Mouse (Mus musculus) liver, adult 2 months (tissue): Measurements from ENCODE around the gene Lekr1. TPM values are rescaled to one million over a fixed set of nuclear protein-coding genes. Genes with fewer than 3 reads are reported as not detected.

Experiments
- DNase-seq: peaks from one replicate; pipeline ENCODE4 v3.0.0-alpha.2; 2011; ENCODE audit warnings: low read depth, low spot score; ENCODE audit errors: extremely low read depth
- H3K27ac ChIP-seq: fragments of 200-500 bp; replicated peaks from 2 replicates; pipeline ENCODE4 v1.5.1; 2012; ENCODE audit warnings: low read depth, mild to moderate bottlenecking, control low read depth, inconsistent platforms, low read length; ENCODE audit not compliant: insufficient read depth
- H3K27me3 ChIP-seq: fragments of 200-500 bp; 2 replicates; pipeline ENCODE4 v1.6.1; 2012; ENCODE audit warnings: mild to moderate bottlenecking, moderate library complexity, low read length, inconsistent platforms; ENCODE audit not compliant: control insufficient read depth, insufficient read depth
- H3K36me3 ChIP-seq: fragments of 200-500 bp; 2 replicates; pipeline ENCODE4 v1.6.1; 2012; ENCODE audit warnings: low read length, inconsistent platforms; ENCODE audit not compliant: control insufficient read depth, insufficient read depth
- H3K4me1 ChIP-seq: fragments of 200-500 bp; 2 replicates; pipeline ENCODE4 v1.6.1; 2011; ENCODE audit warnings: low read length; ENCODE audit not compliant: control insufficient read depth, insufficient read depth
- H3K4me3 ChIP-seq: fragments of 200-500 bp; 2 replicates; pipeline ENCODE4 v1.5.1; 2011; ENCODE audit warnings: low read depth, mild to moderate bottlenecking, control low read depth, low read length, moderate library complexity; ENCODE audit not compliant: insufficient read depth
- H3K79me2 ChIP-seq: fragments of 200-500 bp; 2 replicates; pipeline ENCODE4 v1.6.1; 2012; ENCODE audit warnings: inconsistent platforms, mild to moderate bottlenecking, low read length, moderate library complexity; ENCODE audit not compliant: control insufficient read depth, insufficient read depth
- H3K9ac ChIP-seq: fragments of 200-500 bp; 2 replicates; pipeline ENCODE4 v1.6.1; 2012; ENCODE audit warnings: low read depth, mild to moderate bottlenecking, control low read depth, inconsistent platforms, low read length
- CTCF ChIP-seq: fragments of 200-500 bp; IDR thresholded peaks from 2 replicates; pipeline ENCODE4 v1.5.1; 2011; ENCODE audit warnings: low read depth, low read length, control low read depth
- POLR2A ChIP-seq: fragments of 200-500 bp; IDR thresholded peaks from 2 replicates; pipeline ENCODE4 v1.6.1; 2011; ENCODE audit warnings: low read length, control low read depth; ENCODE audit not compliant: insufficient read depth; ENCODE audit errors: extremely low read depth
- WGBS: fragments of 180-500 bp; shearing (Covaris S2); methylation state at CpG from one replicate; pipeline ENCODE4 v1.1.7; 2018; 5-methylcytosine and 5-hydroxymethylcytosine counted together
- polyA plus RNA-seq: library from polyadenylated mRNA; depleted of rRNA; stranded (reverse); fragments of >200 nt; gene quantifications from 2 replicates; pipeline ENCODE4 v1.2.3, GENCODE M21; 2012
- total RNA-seq: library from RNA; depleted of rRNA; stranded (reverse); fragments of >200 nt; gene quantifications from 2 replicates; pipeline ENCODE4 v1.2.3, GENCODE M21; 2014

Lekr1 gene
- total and polyA plus RNA-seq, 2 experiments, result 0.09 TPM; not detected in 1

DNA sequence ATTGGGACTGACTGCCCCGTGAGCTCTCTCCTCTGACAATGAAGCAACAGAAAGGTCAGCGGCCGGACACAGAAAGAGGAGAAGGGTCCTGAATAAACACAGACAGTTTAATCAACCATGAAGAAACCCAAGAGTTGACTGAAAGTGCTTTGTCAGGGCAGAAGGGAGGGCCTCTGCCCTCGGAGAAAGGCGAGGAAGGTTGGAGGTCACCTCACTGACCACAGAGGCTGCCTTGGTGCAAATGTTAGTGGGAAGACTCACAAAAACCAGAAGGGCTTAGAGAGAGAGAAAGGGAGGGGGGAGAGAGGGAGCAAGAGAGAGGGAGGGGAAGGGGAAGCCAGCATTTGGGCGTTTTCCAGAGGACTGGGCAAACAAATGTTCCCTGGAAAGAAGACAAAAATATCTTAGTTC is 195.4 kb downstream of the Lekr1 start:
- Histone ChIP-seq H3K79me2 (no peaks in the 10 kb centered on the region), H3K27ac (no peak overlapping the region), H3K4me3 (no peak overlapping the region), H3K4me1 (peaks cover 5% of the 10 kb centered on the region; the same call in 1 of the 2 replicates), H3K9ac (no peak overlapping the region), H3K27me3 (no peaks in the 10 kb centered on the region), H3K36me3 (no peaks in the 10 kb centered on the region)
- 50% methylated on average over 6 of the region's 6 CpGs for WGBS
- peak; percentile 28 for DNase-seq
- no peak for TF ChIP-seq CTCF
- TF ChIP-seq POLR2A, result no peak

DNA sequence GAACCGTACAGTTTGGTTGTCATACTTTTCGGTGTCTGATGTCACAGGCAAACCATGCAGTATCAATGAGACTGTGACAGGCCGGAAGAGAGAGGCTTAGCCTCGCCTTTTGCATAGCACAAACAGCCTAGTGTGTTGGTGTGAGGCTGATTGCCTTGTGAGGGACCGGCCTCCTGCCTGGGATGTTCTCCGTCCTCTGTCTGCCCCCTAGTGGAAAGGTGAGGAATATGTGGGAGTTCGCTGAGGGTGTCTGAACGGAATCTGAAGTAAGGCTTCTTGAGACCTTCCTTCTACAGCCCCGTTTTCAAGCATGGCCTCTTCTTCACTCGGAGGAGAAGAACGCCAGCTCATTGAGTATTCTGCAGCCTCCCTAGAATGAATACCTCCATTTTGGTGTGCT is 197.3 kb downstream of the Lekr1 start:
- Histone ChIP-seq H3K4me3 (no peak overlapping the region), H3K36me3 (no peaks in the 10 kb centered on the region), H3K27ac (no peak overlapping the region), H3K27me3 (no peaks in the 10 kb centered on the region), H3K4me1 (peaks cover 5% of the 10 kb centered on the region; the same call in 1 of the 2 replicates), H3K9ac (no peak overlapping the region), H3K79me2 (no peaks in the 10 kb centered on the region)
- DNase-seq, result peak; percentile 60
- TF ChIP-seq POLR2A (no peak), CTCF (peak; percentile 97)
- WGBS, result 3% methylated on average over 11 of the region's 11 CpGs

DNA sequence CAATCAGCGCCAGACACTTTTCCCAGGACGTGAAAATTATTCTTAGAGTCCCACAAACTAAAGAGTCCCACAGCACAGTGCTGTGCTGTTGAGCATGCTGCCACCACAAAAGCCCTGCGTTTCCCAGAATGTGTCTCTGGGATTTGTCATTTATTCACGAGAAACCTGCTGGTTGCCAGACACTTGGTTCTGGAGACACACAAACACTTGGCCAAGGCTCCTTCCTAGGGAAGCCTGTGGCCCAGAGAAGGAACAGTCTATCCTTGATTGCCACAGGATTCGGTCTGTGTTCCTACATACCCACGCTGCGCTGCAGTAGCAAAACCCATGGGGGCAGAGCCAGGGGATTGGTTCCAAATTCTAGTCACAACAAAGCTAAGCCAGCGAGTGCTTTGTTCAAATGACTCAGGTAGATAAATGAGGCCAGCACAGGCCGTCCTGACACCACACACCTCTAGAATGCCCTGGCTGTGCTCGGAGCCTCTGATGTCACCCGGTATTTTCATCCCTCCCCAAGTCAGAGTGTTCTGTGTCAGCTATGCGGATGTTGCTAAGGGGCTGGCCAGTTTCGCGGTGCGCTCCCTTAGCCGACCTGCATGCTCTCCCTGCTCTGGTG is 197.8 kb downstream of the Lekr1 start:
- peaks cover 2% of the 10 kb centered on the region; the same call in 1 of the 2 replicates for H3K4me1 ChIP-seq
- no peaks in the 10 kb centered on the region for H3K79me2 ChIP-seq
- no peak overlapping the region for H3K9ac ChIP-seq
- H3K27ac ChIP-seq, result no peak overlapping the region
- no peak overlapping the region for H3K4me3 ChIP-seq
- DNase-seq, result no peak
- no peaks in the 10 kb centered on the region for H3K27me3 ChIP-seq
- no peaks in the 10 kb centered on the region for H3K36me3 ChIP-seq
- TF ChIP-seq POLR2A (no peak), CTCF (no peak)
- WGBS, result 68% methylated on average over 16 of the region's 16 CpGs

DNA sequence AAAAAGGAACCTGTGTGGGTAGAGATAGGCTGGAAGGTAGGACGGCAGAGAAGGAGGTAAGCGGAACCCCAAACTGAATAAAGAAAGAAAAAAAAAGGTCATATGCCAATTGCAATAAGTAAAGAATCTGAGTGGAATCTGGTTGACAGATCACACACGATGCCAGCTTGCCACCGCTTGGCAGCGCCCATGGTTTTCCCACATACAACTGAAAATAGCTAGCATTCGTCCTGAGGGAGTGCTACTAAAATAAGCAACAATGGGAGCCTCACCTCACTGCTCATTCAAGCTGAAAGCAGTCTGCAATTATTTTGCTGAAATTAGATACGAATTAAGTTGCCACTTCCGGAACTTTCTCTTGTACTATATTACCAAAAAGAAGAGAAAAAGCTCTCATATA is 202.9 kb downstream of the Lekr1 start:
- no peak for DNase-seq
- Histone ChIP-seq H3K27me3 (no peaks in the 10 kb centered on the region), H3K4me3 (no peak overlapping the region), H3K79me2 (no peaks in the 10 kb centered on the region), H3K9ac (no peak overlapping the region), H3K4me1 (no peaks in the 10 kb centered on the region), H3K36me3 (no peaks in the 10 kb centered on the region), H3K27ac (no peak overlapping the region)
- TF ChIP-seq POLR2A (no peak), CTCF (no peak)
- WGBS, result 88% methylated on average over 8 of the region's 8 CpGs

DNA sequence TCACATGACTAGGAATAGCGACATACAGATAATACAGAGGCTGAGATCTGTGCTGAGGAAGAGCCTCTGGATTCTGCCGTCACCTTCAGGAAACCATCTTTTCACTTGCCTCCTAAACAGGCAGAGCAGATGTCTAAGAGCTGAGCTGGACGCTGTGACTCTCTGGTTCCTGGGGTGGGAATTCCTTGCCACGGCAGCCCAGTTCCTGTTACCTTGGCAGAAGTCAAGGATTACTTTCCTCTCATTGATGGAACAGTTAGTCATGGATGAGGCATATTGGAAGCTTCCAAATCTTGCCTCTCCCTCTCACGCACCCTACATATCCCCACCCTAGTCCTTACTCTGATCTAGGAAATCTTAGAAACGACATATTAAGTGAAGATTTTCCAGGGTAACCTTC is 203.7 kb downstream of the Lekr1 start:
- 74% methylated on average over 6 of the region's 6 CpGs for WGBS
- Histone ChIP-seq H3K4me1 (no peaks in the 10 kb centered on the region), H3K27ac (no peak overlapping the region), H3K36me3 (no peaks in the 10 kb centered on the region), H3K4me3 (no peak overlapping the region), H3K9ac (no peak overlapping the region), H3K27me3 (no peaks in the 10 kb centered on the region), H3K79me2 (no peaks in the 10 kb centered on the region)
- DNase-seq, result no peak
- TF ChIP-seq CTCF, result no peak
- TF ChIP-seq POLR2A, result no peak

DNA sequence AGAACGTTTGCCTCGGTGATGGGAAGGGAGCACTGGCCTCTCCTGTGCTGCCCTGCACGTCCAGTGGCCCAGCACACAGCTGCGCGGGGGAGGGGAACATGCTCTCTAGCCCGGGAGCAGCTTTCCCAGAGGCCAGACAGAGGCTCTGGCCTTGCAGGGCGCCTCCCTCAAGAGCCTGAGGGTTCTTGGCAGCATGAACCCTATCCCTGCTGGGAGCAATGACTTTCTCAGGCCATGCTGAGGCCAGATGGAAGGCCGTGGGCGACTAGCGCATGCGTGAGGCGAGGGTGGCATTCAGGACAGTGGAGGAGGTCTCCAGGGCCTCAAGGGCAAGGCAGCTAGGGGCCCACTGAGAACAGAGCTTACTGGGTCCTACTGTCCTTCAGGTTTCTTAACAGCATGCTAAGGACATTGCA is 205.2 kb downstream of the Lekr1 start:
- Histone ChIP-seq H3K79me2 (no peaks in the 10 kb centered on the region), H3K27me3 (no peaks in the 10 kb centered on the region), H3K4me3 (no peak overlapping the region), H3K27ac (no peak overlapping the region), H3K36me3 (no peaks in the 10 kb centered on the region), H3K4me1 (no peaks in the 10 kb centered on the region), H3K9ac (no peak overlapping the region)
- WGBS, result 52% methylated on average over 12 of the region's 12 CpGs
- DNase-seq, result peak; percentile 31
- no peak for TF ChIP-seq POLR2A
- TF ChIP-seq CTCF, result no peak
